Mouse (Mus musculus) E14TG2a.4 (cell line): ENCODE results near the gene Nkrf.

Experiments
- CTCF ChIP-seq: conservative IDR thresholded peaks from 2 replicates; pipeline ENCODE4 v1.5.1; 2014; ENCODE audit warnings: low read length
- NANOG ChIP-seq: IDR thresholded peaks from 2 replicates; pipeline ENCODE4 v1.6.1; 2014; ENCODE audit warnings: borderline replicate concordance, low read length, mixed read lengths
- POU5F1 ChIP-seq: IDR thresholded peaks from 2 replicates; pipeline ENCODE4 v1.6.1; 2014; ENCODE audit warnings: low read length, borderline replicate concordance

- TF ChIP-seq CTCF = no peak
- no peak for TF ChIP-seq POU5F1
- no peak for TF ChIP-seq NANOG
Observed at GRCm38 (mm10) chrX:36906539-36906938, 3.8 kb upstream of the Nkrf start.
